Mouse (Mus musculus): Measurements from ENCODE around the gene Rps17. TPM values are rescaled to one million over a fixed set of nuclear protein-coding genes. Genes with fewer than 3 reads are reported as not detected.
A peak's percentile ranks its signal among the peaks of the same experiment; 100 is the strongest.

The Rps17 gene
- polyA plus RNA-seq (2021) = 1,237 TPM

- DNase-seq (ENCODE audit: low read depth, low spot score) (peak; percentile 60), ATAC-seq (peak; percentile 63)
- peak; percentile 100 for TF ChIP-seq CTCF (IDR thresholded peaks at IDR 0.05)
- ChIA-PET POLR2A (interaction anchor here (0.5 to 1.1 kb wide), 5 partner anchors 12 to 741 kb away, joined by 3 to 5 read pairs (median 3); no protein-coding TSS in a partner anchor), CTCF (interaction anchor here (0.9 to 14.2 kb wide), 8 partner anchors 10 to 187 kb away, joined by 3 to 148 read pairs (median 3); no protein-coding TSS in a partner anchor)
- in situ Hi-C loops (cut with MboI; ENCODE audit: low pct_unique_long_range_greater_than_20kb) = loop anchor here (5.0 kb wide), 1 partner anchor 182 kb away; no protein-coding TSS in a partner anchor
- no peaks in the 10 kb centered on the region for H3K27me3 ChIP-seq
Observed at GRCm38 (mm10) chr7:81344544-81345446, at the start of gene Rps17. Gene Rps17 (minus strand): TSS chr7:81345254.

- H3K27me3 ChIP-seq = no peaks in the 10 kb centered on the region
- in situ Hi-C loops (cut with MboI; ENCODE audit: low pct_unique_long_range_greater_than_20kb) = no loop called here
- no peak for ATAC-seq
- TF ChIP-seq CTCF (IDR thresholded peaks at IDR 0.05) = no peak
- CTCF ChIA-PET = no interaction called here
- POLR2A ChIA-PET = no interaction called here
- DNase-seq (ENCODE audit: low read depth, low spot score) = no peak
Observed at GRCm38 (mm10) chr7:81379363-81379762, 34.3 kb upstream of the Rps17 start.

GRCm38 (mm10) chr7:81372337-81372920 is 27.4 kb upstream of the Rps17 start:
- in situ Hi-C loops (cut with MboI; ENCODE audit: low pct_unique_long_range_greater_than_20kb) = no loop called here
- ChIA-PET CTCF (interaction anchor here (1.6 kb wide), 1 partner anchor 27 kb away, joined by 3 read pairs; the partner anchor contains the start of gene Rps17), POLR2A (no interaction called here)

GRCm38 (mm10) chr7:81371811-81372210 is 26.8 kb upstream of the Rps17 start:
- ATAC-seq (no peak), DNase-seq (ENCODE audit: low read depth, low spot score) (no peak)
- POLR2A ChIA-PET = no interaction called here
- no peak for TF ChIP-seq CTCF (IDR thresholded peaks at IDR 0.05)
- CTCF ChIA-PET = interaction anchor here (0.9 to 1.6 kb wide), 2 partner anchors 11 to 27 kb away, joined by 3 read pairs; partner anchors contain the start of gene Rps17
- in situ Hi-C loops (cut with MboI; ENCODE audit: low pct_unique_long_range_greater_than_20kb) = no loop called here
- H3K27me3 ChIP-seq = no peaks in the 10 kb centered on the region

More at GRCm38 (mm10) chr7:81372337-81372920, 27.4 kb upstream of the Rps17 start:
- H3K27me3 ChIP-seq = no peaks in the 10 kb centered on the region
- ATAC-seq (no peak), DNase-seq (ENCODE audit: low read depth, low spot score) (no peak)
- no peak for TF ChIP-seq CTCF (IDR thresholded peaks at IDR 0.05)

GRCm38 (mm10) chr7:81369724-81370123 is 24.7 kb upstream of the Rps17 start:
- CTCF ChIA-PET = interaction anchor here (0.9 kb wide), 1 partner anchor 18 kb away, joined by 3 read pairs; no protein-coding TSS in a partner anchor
- DNase-seq (ENCODE audit: low read depth, low spot score) = no peak
- TF ChIP-seq CTCF (IDR thresholded peaks at IDR 0.05) = no peak
- ATAC-seq = no peak
- POLR2A ChIA-PET = no interaction called here
- H3K27me3 ChIP-seq = no peaks in the 10 kb centered on the region
- in situ Hi-C loops (cut with MboI; ENCODE audit: low pct_unique_long_range_greater_than_20kb) = no loop called here

- DNase-seq (ENCODE audit: low read depth, low spot score) (no peak), ATAC-seq (no peak)
- TF ChIP-seq CTCF (IDR thresholded peaks at IDR 0.05) = no peak
- ChIA-PET POLR2A (no interaction called here), CTCF (no interaction called here)
- H3K27me3 ChIP-seq = no peaks in the 10 kb centered on the region
- in situ Hi-C loops (cut with MboI; ENCODE audit: low pct_unique_long_range_greater_than_20kb) = no loop called here
Observed at GRCm38 (mm10) chr7:81367946-81368345, 22.9 kb upstream of the Rps17 start.

GRCm38 (mm10) chr7:81356975-81357374 is 11.9 kb upstream of the Rps17 start:
- H3K27me3 ChIP-seq = no peaks in the 10 kb centered on the region
- DNase-seq (ENCODE audit: low read depth, low spot score) = no peak
- in situ Hi-C loops (cut with MboI; ENCODE audit: low pct_unique_long_range_greater_than_20kb) = no loop called here
- CTCF ChIA-PET = interaction anchor here (0.7 to 1.0 kb wide), 2 partner anchors 10 to 11 kb away, joined by 3 to 4 read pairs; no protein-coding TSS in a partner anchor
- ATAC-seq = no peak
- POLR2A ChIA-PET = no interaction called here
- TF ChIP-seq CTCF (IDR thresholded peaks at IDR 0.05) = no peak

GRCm38 (mm10) chr7:81356360-81356759 is 11.3 kb upstream of the Rps17 start:
- CTCF ChIA-PET = no interaction called here
- POLR2A ChIA-PET = interaction anchor here (0.6 kb wide), 1 partner anchor 216 kb away, joined by 3 read pairs; no protein-coding TSS in a partner anchor
- no peaks in the 10 kb centered on the region for H3K27me3 ChIP-seq
- no peak for TF ChIP-seq CTCF (IDR thresholded peaks at IDR 0.05)
- ATAC-seq (no peak), DNase-seq (ENCODE audit: low read depth, low spot score) (no peak)
- in situ Hi-C loops (cut with MboI; ENCODE audit: low pct_unique_long_range_greater_than_20kb) = no loop called here

GRCm38 (mm10) chr7:81355746-81356145 is 10.7 kb upstream of the Rps17 start:
- ChIA-PET POLR2A (no interaction called here), CTCF (no interaction called here)
- no peak for DNase-seq (ENCODE audit: low read depth, low spot score)
- no peak for TF ChIP-seq CTCF (IDR thresholded peaks at IDR 0.05)
- H3K27me3 ChIP-seq = no peaks in the 10 kb centered on the region
- no peak for ATAC-seq
- in situ Hi-C loops (cut with MboI; ENCODE audit: low pct_unique_long_range_greater_than_20kb) = no loop called here

- CTCF ChIA-PET = no interaction called here
- TF ChIP-seq CTCF (IDR thresholded peaks at IDR 0.05) = no peak
- in situ Hi-C loops (cut with MboI; ENCODE audit: low pct_unique_long_range_greater_than_20kb) = no loop called here
- ATAC-seq = no peak
- POLR2A ChIA-PET = no interaction called here
- no peaks in the 10 kb centered on the region for H3K27me3 ChIP-seq
- DNase-seq (ENCODE audit: low read depth, low spot score) = no peak
Observed at GRCm38 (mm10) chr7:81351826-81352225, 6.8 kb upstream of the Rps17 start.

- ChIA-PET POLR2A (no interaction called here), CTCF (interaction anchor here (14.2 kb wide), 1 partner anchor 182 kb away, joined by 148 read pairs; no protein-coding TSS in a partner anchor)
- ATAC-seq (no peak), DNase-seq (ENCODE audit: low read depth, low spot score) (no peak)
- in situ Hi-C loops (cut with MboI; ENCODE audit: low pct_unique_long_range_greater_than_20kb) = no loop called here
- H3K27me3 ChIP-seq = no peaks in the 10 kb centered on the region
- TF ChIP-seq CTCF (IDR thresholded peaks at IDR 0.05) = no peak
Observed at GRCm38 (mm10) chr7:81348206-81348605, 3.2 kb upstream of the Rps17 start.
